In the genomic region with DNA sequence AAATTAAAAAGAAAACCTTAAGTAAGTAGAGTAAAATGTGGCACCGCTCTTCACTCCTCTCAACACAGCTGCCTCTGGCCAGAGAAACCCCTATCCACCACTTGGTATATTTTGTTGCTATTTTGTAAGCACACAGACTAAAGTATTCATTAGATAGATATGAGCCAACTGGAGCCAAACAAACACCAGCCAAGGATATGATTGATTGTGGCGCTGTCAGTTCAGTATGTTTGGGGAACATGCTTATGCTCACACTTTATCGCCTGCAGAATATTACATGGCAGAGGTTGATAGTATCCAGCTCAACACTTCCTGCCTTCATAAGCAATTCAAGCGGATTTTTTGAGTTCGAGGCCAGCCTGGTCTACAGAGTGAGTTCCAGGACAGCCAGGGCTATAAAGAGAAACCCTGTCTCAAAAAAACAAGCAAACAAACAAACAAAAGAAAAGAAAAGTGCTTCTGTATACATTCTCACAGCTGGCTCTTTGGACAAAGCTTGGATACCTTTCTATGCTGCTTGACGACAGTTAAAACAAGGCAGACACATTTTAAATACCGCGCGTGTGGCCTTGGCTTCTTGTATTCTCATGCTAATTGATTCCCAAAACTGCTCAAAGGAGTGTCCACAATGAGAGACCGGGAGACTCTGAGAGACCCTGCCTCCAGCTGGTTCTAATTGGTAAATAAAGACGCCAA, we compare ENCODE assay signal across 25 mouse cellular contexts. TPM values are rescaled to one million over a fixed set of nuclear protein-coding genes. Genes with fewer than 3 reads are reported as not detected.
DNase-seq lines count a peak whose midpoint lies in the region; ATAC-seq lines count a peak whose summit lies in the region.
"Had no signal": no experiment of that assay in that cellular context is flagged by ENCODE, and none has a peak within 500 bp of the region (broad histone marks: within the 10 kb centered on the region; RNA-seq: fewer than 3 reads in every experiment).

No protein-coding gene starts in this region.

- H3K9ac ChIP-seq in liver, embryonic 16.5 days (ENCODE audit: low read depth, low read length) = no peak overlapping the region
- no peak overlapping the region for H3K9ac ChIP-seq in liver, embryonic 12.5 days
- H3K9ac ChIP-seq: hindbrain, embryonic 15.5 days; intestine, embryonic 15.5 days; lung, embryonic 15.5 days; neural tube, embryonic 13.5 days had no signal

- no peak for ATAC-seq in liver, embryonic 16.5 days (ENCODE audit: low read depth)
- no peak for ATAC-seq in liver, embryonic 12.5 days
- ATAC-seq: CD4-positive, CD25-positive, alpha-beta regulatory T cell, adult 4 months; intestine, embryonic 15.5 days; midbrain, embryonic 16.5 days had no signal

- H3K27me3 ChIP-seq in liver, embryonic 16.5 days (ENCODE audit: control insufficient read depth, insufficient read depth, low read depth, low read length) = no peaks in the 10 kb centered on the region
- H3K27me3 ChIP-seq in liver, embryonic 12.5 days (replicated peaks) = no peaks in the 10 kb centered on the region
- H3K27me3 ChIP-seq: hindbrain, embryonic 15.5 days; intestine, embryonic 15.5 days; lung, embryonic 15.5 days; neural tube, embryonic 13.5 days had no signal

- H3K27ac ChIP-seq in liver, embryonic 16.5 days (ENCODE audit: low read length) = peak overlapping the region; percentile 82
- no peak overlapping the region for H3K27ac ChIP-seq in liver, embryonic 12.5 days
- H3K27ac ChIP-seq: embryonic facial prominence, embryonic 10.5 days; gastrocnemius, adult 2 months; hindbrain, embryonic 15.5 days; intestine, embryonic 15.5 days; macrophage; midbrain, embryonic 10.5 days; neural tube, embryonic 13.5 days had no signal

- 69% methylated on average over 11 of the region's 11 CpGs for WGBS in liver, embryonic 16.5 days (ENCODE audit: insufficient replicate concordance)
- WGBS in liver, embryonic 12.5 days (ENCODE audit: insufficient replicate concordance) = 65% methylated on average over 11 of the region's 11 CpGs

- no peak overlapping the region for H3K4me3 ChIP-seq in liver, embryonic 16.5 days (ENCODE audit: low read depth, low read length)
- no peak overlapping the region for H3K4me3 ChIP-seq in liver, embryonic 12.5 days
- H3K4me3 ChIP-seq: embryonic facial prominence, embryonic 10.5 days; gastrocnemius, adult 2 months; hindbrain, embryonic 15.5 days; intestine, embryonic 15.5 days; lung, embryonic 15.5 days; midbrain, embryonic 10.5 days; myocyte; neural tube, embryonic 13.5 days had no signal

- no peak overlapping the region for H3K4me2 ChIP-seq in liver, embryonic 16.5 days (ENCODE audit: low read depth, low read length)
- H3K4me2 ChIP-seq in liver, embryonic 12.5 days = no peak overlapping the region
- H3K4me2 ChIP-seq: hindbrain, embryonic 15.5 days; intestine, embryonic 15.5 days; lung, embryonic 15.5 days; neural tube, embryonic 13.5 days had no signal

- H3K36me3 ChIP-seq in liver, embryonic 16.5 days (ENCODE audit: control insufficient read depth, insufficient read depth) = no peaks in the 10 kb centered on the region
- H3K36me3 ChIP-seq in liver, embryonic 12.5 days = no peaks in the 10 kb centered on the region
- H3K36me3 ChIP-seq: embryonic facial prominence, embryonic 10.5 days; hindbrain, embryonic 15.5 days; intestine, embryonic 15.5 days; lung, embryonic 15.5 days; midbrain, embryonic 10.5 days; neural tube, embryonic 13.5 days had no signal

- DNase-seq in embryo, embryonic 10.5 days (ENCODE audit: low spot score) = peak; percentile 26
- DNase-seq in embryo, embryonic 9.5 days (ENCODE audit: extremely low spot score) = no peak
- DNase-seq in ES-CJ7 (ENCODE audit: low read depth, low spot score) (peak; percentile 98), adipocyte (ENCODE audit: low spot score) (peak; percentile 71)
- no peak for DNase-seq in frontal cortex, postnatal 25 days (ENCODE audit: low spot score in 2 of 2)
- no peak for DNase-seq in layer of hippocampus, postnatal 36 days
- DNase-seq: adrenal gland, postnatal 10 days; cerebellum, adult 2 months; cerebellum, postnatal 25 days; gastrocnemius, adult 2 months; kidney, adult 8-10 months; kidney, postnatal 10 days; retina, postnatal 1 day had no signal

- H3K9me3 ChIP-seq in liver, embryonic 16.5 days (replicated peaks; ENCODE audit: control insufficient read depth, low read length) = no peaks in the 10 kb centered on the region
- no peaks in the 10 kb centered on the region for H3K9me3 ChIP-seq in liver, embryonic 12.5 days (replicated peaks)
- H3K9me3 ChIP-seq: embryonic facial prominence, embryonic 10.5 days; hindbrain, embryonic 15.5 days; intestine, embryonic 15.5 days; lung, embryonic 15.5 days; midbrain, embryonic 10.5 days had no signal

- H3K4me1 ChIP-seq in liver, embryonic 16.5 days (ENCODE audit: control insufficient read depth, low read depth, low read length) = no peaks in the 10 kb centered on the region
- H3K4me1 ChIP-seq in liver, embryonic 12.5 days = no peaks in the 10 kb centered on the region
- H3K4me1 ChIP-seq: embryonic facial prominence, embryonic 10.5 days; hindbrain, embryonic 15.5 days; intestine, embryonic 15.5 days; neural tube, embryonic 13.5 days had no signal

RNA-seq across cellular contexts. Expression of gene Psat1, which starts 4.6 kb away (rescaled TPM):
- polyA plus RNA-seq in liver, embryonic 16.5 days (2015; fragmentation: Nextera tagmentation; extraction: Ambion mirVana) = 256 and 258 TPM in 2 replicates
- 181 and 191 TPM in 2 replicates for polyA plus RNA-seq in liver, embryonic 12.5 days (2016; fragmentation: Nextera tagmentation; extraction: Ambion mirVana)
- total RNA-seq in layer of hippocampus, postnatal 36 days (2021) = 100 to 1,000 TPM; 105 to 110 TPM

RNA-seq across cellular contexts. Expression of gene Cep78, which starts 42.2 kb away (rescaled TPM):
- 6.8 TPM in 2 replicates for polyA plus RNA-seq in liver, embryonic 16.5 days (2015; fragmentation: Nextera tagmentation; extraction: Ambion mirVana)
- 17.6 and 18.3 TPM in 2 replicates for polyA plus RNA-seq in liver, embryonic 12.5 days (2016; fragmentation: Nextera tagmentation; extraction: Ambion mirVana)
- total RNA-seq in layer of hippocampus, postnatal 36 days (2021) = 10 to 100 TPM; 11.1 to 12.5 TPM

Comparison
In these comparisons a context has a peak if more than half of its experiments do, and no peak if none do; other contexts are left out.
1. DNase-seq: peak in embryo, embryonic 10.5 days (single experiment), ES-CJ7 (single experiment) and adipocyte (single experiment); none in embryo, embryonic 9.5 days (single experiment), frontal cortex, postnatal 25 days (0 of 2) and layer of hippocampus, postnatal 36 days (0 of 2).